In the genomic region with DNA sequence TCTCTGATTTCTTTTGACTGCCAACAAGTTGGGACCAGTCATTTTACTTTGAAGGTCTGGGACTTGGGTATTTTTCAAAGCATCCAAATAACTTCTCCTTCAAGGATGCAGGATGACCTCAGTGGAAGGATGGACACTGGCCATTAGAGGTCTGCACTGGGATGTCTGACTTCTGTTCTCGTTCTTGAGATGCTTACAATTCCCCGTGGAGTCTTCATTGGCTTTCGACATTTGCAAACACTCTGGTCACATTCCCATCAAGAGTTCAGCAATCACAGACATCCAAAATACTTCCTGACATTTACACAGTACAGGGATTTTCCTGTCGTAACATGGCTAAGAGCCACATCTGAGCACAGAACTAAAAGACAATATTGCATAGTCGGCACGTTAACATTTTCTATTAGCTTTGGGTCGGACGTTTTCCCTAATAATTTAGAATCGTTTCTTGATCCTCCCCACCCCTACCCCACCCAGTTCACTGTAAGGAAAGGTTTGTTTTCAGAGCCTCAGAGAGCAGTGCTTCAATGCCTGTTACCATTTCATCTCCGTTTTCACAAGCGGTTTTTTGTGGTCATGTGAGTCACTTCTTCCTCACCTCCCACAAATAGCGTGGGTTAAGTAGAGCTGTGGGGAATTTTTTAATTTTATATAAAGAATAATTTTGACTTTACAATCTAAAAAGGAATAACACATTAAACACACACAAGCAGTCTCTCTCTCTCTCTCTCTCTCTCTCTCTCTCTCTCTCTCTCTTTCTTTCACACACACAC, we compare ENCODE assay signal across 11 mouse cellular contexts. TPM values are rescaled to one million over a fixed set of nuclear protein-coding genes. Genes with fewer than 3 reads are reported as not detected.
A peak's percentile ranks its signal among the peaks of the same experiment; 100 is the strongest.
DNase-seq lines count a peak whose midpoint lies in the region; ATAC-seq and TF ChIP-seq lines count a peak whose summit lies in the region.
"Had no signal": no experiment of that assay in that cellular context is flagged by ENCODE, and none has a peak within 500 bp of the region (broad histone marks: within the 10 kb centered on the region; RNA-seq: fewer than 3 reads in every experiment).

No protein-coding gene starts in this region.

- peaks cover 4% of the 10 kb centered on the region; the same call in 1 of the 2 replicates for H3K4me1 ChIP-seq in neural tube, embryonic 15.5 days
- H3K4me1 ChIP-seq in cortical plate, adult 2 months (ENCODE audit: control insufficient read depth, insufficient read depth, low read length) = peaks cover 2% of the 10 kb centered on the region; the same call in 1 of the 2 replicates
- no peaks in the 10 kb centered on the region for H3K4me1 ChIP-seq in small intestine, adult 2 months (ENCODE audit: control insufficient read depth, insufficient read depth, insufficient read length, low read length)
- H3K4me1 ChIP-seq in forebrain, embryonic 13.5 days = peaks cover 19% of the 10 kb centered on the region
- H3K4me1 ChIP-seq: limb, embryonic 13.5 days had no signal

- no peak for ATAC-seq in neural tube, embryonic 15.5 days (ENCODE audit: low FRiP score)
- ATAC-seq in forebrain, embryonic 13.5 days = no peak

- H3K27me3 ChIP-seq in neural tube, embryonic 15.5 days (replicated peaks) = no peaks in the 10 kb centered on the region
- no peaks in the 10 kb centered on the region for H3K27me3 ChIP-seq in small intestine, adult 2 months (ENCODE audit: control insufficient read depth, insufficient read depth, low read length)
- H3K27me3 ChIP-seq in forebrain, embryonic 13.5 days = no peaks in the 10 kb centered on the region
- H3K27me3 ChIP-seq: limb, embryonic 13.5 days had no signal

- H3K27ac ChIP-seq in neural tube, embryonic 15.5 days (replicated peaks) = no peak overlapping the region
- H3K27ac ChIP-seq in cortical plate, adult 2 months (ENCODE audit: insufficient read depth, low read length) = no peak overlapping the region
- H3K27ac ChIP-seq in small intestine, adult 2 months (ENCODE audit: insufficient read depth, low read depth, low read length) = no peak overlapping the region
- no peak overlapping the region for H3K27ac ChIP-seq in forebrain, embryonic 13.5 days
- H3K27ac ChIP-seq: limb, embryonic 13.5 days had no signal

- intact Hi-C loops in heart, postnatal 25 days (cut with DNase I) = loop anchor here (5.0 kb wide), 3 partner anchors 37 to 247 kb away; a partner anchor contains a TSS

- peak; percentile 89 for DNase-seq in heart, adult 11 months
- DNase-seq in heart, postnatal 25 days (ENCODE audit: low spot score) = no peak
- no peak for DNase-seq in neural tube, embryonic 10.5 days (ENCODE audit: extremely low spot score, low spot score)
- no peak for DNase-seq in c-Kit-positive CD71-positive TER-119-positive erythroid progenitor cells, embryonic 14.5 days (ENCODE audit: low spot score)

- no peak for TF ChIP-seq POLR2A in cortical plate, adult 2 months (IDR thresholded peaks at IDR 0.05; ENCODE audit: extremely low read depth, insufficient read depth, low read length)
- TF ChIP-seq POLR2A in small intestine, adult 2 months (IDR thresholded peaks at IDR 0.05; ENCODE audit: low read depth, low read length) = no peak

- no peaks in the 10 kb centered on the region for H3K9me3 ChIP-seq in neural tube, embryonic 15.5 days (replicated peaks)
- H3K9me3 ChIP-seq in forebrain, embryonic 13.5 days (replicated peaks) = no peaks in the 10 kb centered on the region
- H3K9me3 ChIP-seq: G1E; limb, embryonic 13.5 days had no signal

- H3K4me3 ChIP-seq in neural tube, embryonic 15.5 days (replicated peaks) = no peak overlapping the region
- peak overlapping the region; percentile 22; the same call in 1 of the 2 replicates for H3K4me3 ChIP-seq in cortical plate, adult 2 months (ENCODE audit: insufficient read depth, low read length)
- H3K4me3 ChIP-seq in small intestine, adult 2 months (ENCODE audit: low read depth, low read length) = peak overlapping the region; percentile 49
- H3K4me3 ChIP-seq in forebrain, embryonic 13.5 days = no peak overlapping the region
- H3K4me3 ChIP-seq: limb, embryonic 13.5 days had no signal

- no peak for TF ChIP-seq CTCF in cortical plate, adult 2 months (IDR thresholded peaks at IDR 0.05; ENCODE audit: extremely low read depth, insufficient read depth, low read length)
- TF ChIP-seq CTCF in small intestine, adult 2 months (IDR thresholded peaks at IDR 0.05; ENCODE audit: extremely low read depth, insufficient read length, insufficient replicate concordance, low read depth, low read length) = no peak

- H3K4me2 ChIP-seq in neural tube, embryonic 15.5 days = peak overlapping the region; percentile 48
- no peak overlapping the region for H3K4me2 ChIP-seq in forebrain, embryonic 13.5 days

- 83% methylated on average over 12 of the region's 12 CpGs for WGBS in neural tube, embryonic 15.5 days
- 60% methylated on average over 12 of the region's 12 CpGs for WGBS in small intestine, adult 2 months
- 88% methylated on average over 12 of the region's 12 CpGs for WGBS in forebrain, embryonic 13.5 days

- no peak overlapping the region for H3K9ac ChIP-seq in neural tube, embryonic 15.5 days (replicated peaks)
- no peak overlapping the region for H3K9ac ChIP-seq in forebrain, embryonic 13.5 days
- H3K9ac ChIP-seq: limb, embryonic 13.5 days had no signal

- H3K36me3 ChIP-seq in neural tube, embryonic 15.5 days = no peaks in the 10 kb centered on the region
- no peaks in the 10 kb centered on the region for H3K36me3 ChIP-seq in small intestine, adult 2 months (ENCODE audit: control insufficient read depth, insufficient read depth, low read length)
- H3K36me3 ChIP-seq in forebrain, embryonic 13.5 days (ENCODE audit: poor library complexity, severe bottlenecking) = no peaks in the 10 kb centered on the region
- H3K36me3 ChIP-seq: G1E; limb, embryonic 13.5 days had no signal

RNA-seq across cellular contexts. Expression of a gene that starts 44.3 kb away (rescaled TPM):
- under 1 TPM; 0.28 to 0.49 TPM for total RNA-seq in heart, postnatal 25 days (2021)
- 0.14 and 0.45 TPM in 2 replicates for polyA plus RNA-seq in neural tube, embryonic 15.5 days (2015; fragmentation: Nextera tagmentation; extraction: Ambion mirVana)
- polyA plus RNA-seq in cortical plate, adult 2 months (2012; rRNA removed) = 1.8 and 2.0 TPM in 2 replicates
- not detected in 2 replicates for polyA plus RNA-seq in small intestine, adult 2 months (2012; rRNA removed)
- 0.10 TPM in 1 of 2 replicates, not detected in the other for polyA plus RNA-seq in forebrain, embryonic 13.5 days (2015; fragmentation: Nextera tagmentation; extraction: Ambion mirVana)
- total RNA-seq: G1E; midbrain, postnatal 0 days had no signal
- polyA plus RNA-seq: G1E had no signal

Comparison
In these comparisons a context has a peak if more than half of its experiments do, and no peak if none do; other contexts are left out.
1. H3K4me3 ChIP-seq: peak in cortical plate, adult 2 months (single experiment) and small intestine, adult 2 months (single experiment); none in neural tube, embryonic 15.5 days (single experiment) and forebrain, embryonic 13.5 days (single experiment).